Mouse (Mus musculus): ENCODE data around the gene Rtl8a. TPM values are rescaled to one million over a fixed set of nuclear protein-coding genes. Genes with fewer than 3 reads are reported as not detected.
A peak's percentile ranks its signal among the peaks of the same experiment; 100 is the strongest.
"Not testable (repeated sequence)": the region's sequence is repeated elsewhere in the genome, so short reads cannot be mapped to it uniquely, and the experiment has no call there.

The Rtl8a gene
- 73.7 and 76.8 TPM in 2 replicates for polyA plus RNA-seq (2015; fragmentation: Nextera tagmentation; extraction: Ambion mirVana)

GRCm38 (mm10) chrX:53642980-53643961, at the start of gene Rtl8a:
Gene Rtl8a, minus strand, starts transcription at chrX:53643682.
- not testable (repeated sequence) for H3K36me3 ChIP-seq (ENCODE audit: insufficient read depth, low read length)
- WGBS, result 23% methylated on average over 9 of the region's 50 CpGs
- H3K27ac ChIP-seq (ENCODE audit: low read length), result peak within 1 kb of the TSS; percentile 23; the same call in 1 of the 2 replicates

GRCm38 (mm10) chrX:53693141-53693540, 49.7 kb upstream of the Rtl8a start:
- no peaks in the 10 kb centered on the region for H3K4me1 ChIP-seq (ENCODE audit: insufficient read depth, low read length)
- no peak overlapping the region for H3K4me2 ChIP-seq (replicated peaks; ENCODE audit: low read depth, low read length)
- no peak overlapping the region for H3K9ac ChIP-seq (replicated peaks; ENCODE audit: low read length)
- H3K36me3 ChIP-seq (ENCODE audit: insufficient read depth, low read length), result no peaks in the 10 kb centered on the region
- WGBS, result 80% methylated on average over 2 of the region's 2 CpGs
- no peaks in the 10 kb centered on the region for H3K9me3 ChIP-seq (ENCODE audit: low read length)
- no peak overlapping the region for H3K27ac ChIP-seq (ENCODE audit: low read length)
- no peak for ATAC-seq (ENCODE audit: low FRiP score, low TSS enrichment)
- no peaks in the 10 kb centered on the region for H3K27me3 ChIP-seq (ENCODE audit: insufficient read depth, low read length)
- H3K4me3 ChIP-seq (ENCODE audit: low read length), result no peak overlapping the region

More at GRCm38 (mm10) chrX:53642980-53643961, at the start of gene Rtl8a:
- ATAC-seq (ENCODE audit: low FRiP score, low TSS enrichment), result peak; percentile 96
- H3K4me1 ChIP-seq (ENCODE audit: insufficient read depth, low read length); H3K9ac ChIP-seq (replicated peaks; ENCODE audit: low read length); H3K27me3 ChIP-seq (ENCODE audit: insufficient read depth, low read length); H3K9me3 ChIP-seq (ENCODE audit: low read length): not testable (repeated sequence)
- peak within 1 kb of the TSS; percentile 38 for H3K4me2 ChIP-seq (replicated peaks; ENCODE audit: low read depth, low read length)
- H3K4me3 ChIP-seq (ENCODE audit: low read length), result peak within 1 kb of the TSS; percentile 38

GRCm38 (mm10) chrX:53692065-53692464, 48.6 kb upstream of the Rtl8a start:
- no peaks in the 10 kb centered on the region for H3K27me3 ChIP-seq (ENCODE audit: insufficient read depth, low read length)
- peak; percentile 86 for ATAC-seq (ENCODE audit: low FRiP score, low TSS enrichment)
- no peak overlapping the region for H3K27ac ChIP-seq (ENCODE audit: low read length)
- 49% methylated on average over 2 of the region's 2 CpGs for WGBS
- no peaks in the 10 kb centered on the region for H3K9me3 ChIP-seq (ENCODE audit: low read length)
- no peak overlapping the region for H3K4me3 ChIP-seq (ENCODE audit: low read length)
- H3K9ac ChIP-seq (replicated peaks; ENCODE audit: low read length), result no peak overlapping the region
- no peaks in the 10 kb centered on the region for H3K36me3 ChIP-seq (ENCODE audit: insufficient read depth, low read length)
- no peaks in the 10 kb centered on the region for H3K4me1 ChIP-seq (ENCODE audit: insufficient read depth, low read length)
- H3K4me2 ChIP-seq (replicated peaks; ENCODE audit: low read depth, low read length), result no peak overlapping the region

GRCm38 (mm10) chrX:53684676-53685075, 41.2 kb upstream of the Rtl8a start:
- H3K9me3 ChIP-seq (ENCODE audit: low read length); ATAC-seq (ENCODE audit: low FRiP score, low TSS enrichment); H3K27me3 ChIP-seq (ENCODE audit: insufficient read depth, low read length); H3K4me3 ChIP-seq (ENCODE audit: low read length); H3K36me3 ChIP-seq (ENCODE audit: insufficient read depth, low read length); H3K4me2 ChIP-seq (replicated peaks; ENCODE audit: low read depth, low read length); H3K27ac ChIP-seq (ENCODE audit: low read length); H3K4me1 ChIP-seq (ENCODE audit: insufficient read depth, low read length); H3K9ac ChIP-seq (replicated peaks; ENCODE audit: low read length): not testable (repeated sequence)
- 73% methylated on average over 2 of the region's 4 CpGs for WGBS

- H3K27ac ChIP-seq (ENCODE audit: low read length); H3K4me2 ChIP-seq (replicated peaks; ENCODE audit: low read depth, low read length); H3K4me1 ChIP-seq (ENCODE audit: insufficient read depth, low read length); H3K4me3 ChIP-seq (ENCODE audit: low read length); H3K27me3 ChIP-seq (ENCODE audit: insufficient read depth, low read length); H3K9me3 ChIP-seq (ENCODE audit: low read length); H3K36me3 ChIP-seq (ENCODE audit: insufficient read depth, low read length); H3K9ac ChIP-seq (replicated peaks; ENCODE audit: low read length): not testable (repeated sequence)
- ATAC-seq (ENCODE audit: low FRiP score, low TSS enrichment), result peak; percentile 85
- 69% methylated on average over 2 of the region's 3 CpGs for WGBS
Measured at GRCm38 (mm10) chrX:53682650-53683049, 39.2 kb upstream of the Rtl8a start.

GRCm38 (mm10) chrX:53676943-53677342, 33.5 kb upstream of the Rtl8a start:
- 36% methylated on average over 2 of the region's 2 CpGs for WGBS
- H3K9ac ChIP-seq (replicated peaks; ENCODE audit: low read length); H3K27ac ChIP-seq (ENCODE audit: low read length); H3K27me3 ChIP-seq (ENCODE audit: insufficient read depth, low read length); H3K4me1 ChIP-seq (ENCODE audit: insufficient read depth, low read length); ATAC-seq (ENCODE audit: low FRiP score, low TSS enrichment); H3K36me3 ChIP-seq (ENCODE audit: insufficient read depth, low read length); H3K9me3 ChIP-seq (ENCODE audit: low read length); H3K4me2 ChIP-seq (replicated peaks; ENCODE audit: low read depth, low read length); H3K4me3 ChIP-seq (ENCODE audit: low read length): not testable (repeated sequence)

GRCm38 (mm10) chrX:53670696-53671095, 27.2 kb upstream of the Rtl8a start:
- H3K27ac ChIP-seq (ENCODE audit: low read length); H3K27me3 ChIP-seq (ENCODE audit: insufficient read depth, low read length); H3K9ac ChIP-seq (replicated peaks; ENCODE audit: low read length); H3K4me1 ChIP-seq (ENCODE audit: insufficient read depth, low read length); H3K9me3 ChIP-seq (ENCODE audit: low read length); H3K36me3 ChIP-seq (ENCODE audit: insufficient read depth, low read length): not testable (repeated sequence)
- peak; percentile 5; the same call in 1 of the 2 replicates for ATAC-seq (ENCODE audit: low FRiP score, low TSS enrichment)
- H3K4me2 ChIP-seq (replicated peaks; ENCODE audit: low read depth, low read length), result peak overlapping the region; percentile 43
- H3K4me3 ChIP-seq (ENCODE audit: low read length), result peak overlapping the region; percentile 35
- 39% methylated on average over 4 of the region's 4 CpGs for WGBS

GRCm38 (mm10) chrX:53670294-53670693, 26.8 kb upstream of the Rtl8a start, which contains the start of gene Rtl8b:
Gene Rtl8b, minus strand, starts transcription at chrX:53670408.
- Histone ChIP-seq H3K27ac (ENCODE audit: low read length) (no peak within 1 kb of the TSS), H3K4me3 (ENCODE audit: low read length) (peak within 1 kb of the TSS; percentile 35), H3K4me2 (replicated peaks; ENCODE audit: low read depth, low read length) (peak within 1 kb of the TSS; percentile 43), H3K4me1 (ENCODE audit: insufficient read depth, low read length) (no peaks in the 10 kb centered on the region), H3K9me3 (ENCODE audit: low read length) (no peaks in the 10 kb centered on the region), H3K9ac (replicated peaks; ENCODE audit: low read length) (no peak within 1 kb of the TSS; the same call in 1 of the 2 replicates), H3K36me3 (ENCODE audit: insufficient read depth, low read length) (no peaks in the 10 kb centered on the region), H3K27me3 (ENCODE audit: insufficient read depth, low read length) (no peaks in the 10 kb centered on the region)
- WGBS, result 18% methylated on average over 11 of the region's 15 CpGs
- ATAC-seq (ENCODE audit: low FRiP score, low TSS enrichment), result peak; percentile 96

- WGBS, result no CpG with 5 or more reads among the region's 36 CpGs
Measured at GRCm38 (mm10) chrX:53669557-53670270, 26.2 kb upstream of the Rtl8a start.

More at GRCm38 (mm10) chrX:53669557-53670270, 26.2 kb upstream of the Rtl8a start:
- ATAC-seq (ENCODE audit: low FRiP score, low TSS enrichment), result peak; percentile 71
- not testable (repeated sequence) for H3K4me1 ChIP-seq (ENCODE audit: insufficient read depth, low read length); H3K27me3 ChIP-seq (ENCODE audit: insufficient read depth, low read length); H3K9me3 ChIP-seq (ENCODE audit: low read length); H3K36me3 ChIP-seq (ENCODE audit: insufficient read depth, low read length); H3K9ac ChIP-seq (replicated peaks; ENCODE audit: low read length); H3K27ac ChIP-seq (ENCODE audit: low read length)
- Histone ChIP-seq H3K4me3 (ENCODE audit: low read length) (peak overlapping the region; percentile 35), H3K4me2 (replicated peaks; ENCODE audit: low read depth, low read length) (peak overlapping the region; percentile 27; the same call in 1 of the 2 replicates)

All from kidney, embryonic 16.5 days (tissue).